Mouse (Mus musculus): ENCODE data around the gene Rexo4. TPM values are rescaled to one million over a fixed set of nuclear protein-coding genes. Genes with fewer than 3 reads are reported as not detected.
A peak's percentile ranks its signal among the peaks of the same experiment; 100 is the strongest.

Rexo4 gene
- polyA plus RNA-seq, 1 experiment from 2014 or later = 77.4 TPM

GRCm38 (mm10) chr2:26909387-26909784 is 54.8 kb downstream of the Rexo4 start:
- Histone ChIP-seq H3K4me3 (ENCODE audit: inconsistent target) (peak overlapping the region; percentile 84), H3K79me2 (ENCODE audit: inconsistent target) (peaks cover 95% of the 10 kb centered on the region), H3K27ac (peak overlapping the region; percentile 60), H3K36me3 (ENCODE audit: inconsistent target) (peaks cover 36% of the 10 kb centered on the region; the same call in 1 of the 2 replicates)

- peaks cover 34% of the 10 kb centered on the region; the same call in 1 of the 2 replicates for H3K36me3 ChIP-seq (ENCODE audit: inconsistent target)
- WGBS (ENCODE audit: missing documents) = 83% methylated on average over 17 of the region's 18 CpGs
- H3K79me2 ChIP-seq (ENCODE audit: inconsistent target) = peaks cover 95% of the 10 kb centered on the region
- H3K27ac ChIP-seq = no peak overlapping the region
- H3K4me3 ChIP-seq (ENCODE audit: inconsistent target) = peak overlapping the region; percentile 84
Observed at GRCm38 (mm10) chr2:26908710-26909386, 55.3 kb downstream of the Rexo4 start.

- no peak overlapping the region for H3K27ac ChIP-seq
- H3K4me3 ChIP-seq (ENCODE audit: inconsistent target) = no peak overlapping the region
- H3K36me3 ChIP-seq (ENCODE audit: inconsistent target) = peaks cover 19% of the 10 kb centered on the region; the same call in 1 of the 2 replicates
- H3K79me2 ChIP-seq (ENCODE audit: inconsistent target) = peaks cover 93% of the 10 kb centered on the region
- whole genome bisulfite sequencing (ENCODE audit: missing documents) = 32% methylated on average over 4 of the region's 4 CpGs
Observed at GRCm38 (mm10) chr2:26907109-26907508, 57.1 kb downstream of the Rexo4 start.

GRCm38 (mm10) chr2:26906431-26906830 is 57.8 kb downstream of the Rexo4 start:
- no peak overlapping the region for H3K4me3 ChIP-seq (ENCODE audit: inconsistent target)
- no peak overlapping the region for H3K27ac ChIP-seq
- H3K79me2 ChIP-seq (ENCODE audit: inconsistent target) = peaks cover 93% of the 10 kb centered on the region
- peaks cover 19% of the 10 kb centered on the region; the same call in 1 of the 2 replicates for H3K36me3 ChIP-seq (ENCODE audit: inconsistent target)
- WGBS (ENCODE audit: missing documents) = 98% methylated on average over 3 of the region's 3 CpGs

- 89% methylated on average over 2 of the region's 2 CpGs for whole genome bisulfite sequencing (ENCODE audit: missing documents)
- Histone ChIP-seq H3K36me3 (ENCODE audit: inconsistent target) (peaks cover 19% of the 10 kb centered on the region; the same call in 1 of the 2 replicates), H3K4me3 (ENCODE audit: inconsistent target) (no peak overlapping the region), H3K79me2 (ENCODE audit: inconsistent target) (peaks cover 93% of the 10 kb centered on the region), H3K27ac (no peak overlapping the region)
Observed at GRCm38 (mm10) chr2:26905936-26906335, 58.2 kb downstream of the Rexo4 start.

Other genes starting within 250 kb of the Rexo4 start
- gene Abo, start 99.4 kb downstream of the Rexo4 start, polyA plus RNA-seq (2018) = not detected in 3 replicates
- gene Surf6, start 61.5 kb downstream of the Rexo4 start, polyA plus RNA-seq (2018) = 16.4 to 25.2 TPM (median 21.2 TPM) in 3 replicates
- 14.4 to 39.2 TPM (median 31.3 TPM) in 3 replicates for gene Med22, start 53.7 kb downstream of the Rexo4 start, polyA plus RNA-seq (2018)
- gene Rpl7a, start 53.6 kb downstream of the Rexo4 start, polyA plus RNA-seq (2018) = 1,034 to 1,136 TPM (median 1,099 TPM) in 3 replicates
- gene Surf2, start 48.0 kb downstream of the Rexo4 start, polyA plus RNA-seq (2018) = 25.6 to 50.5 TPM (median 36.1 TPM) in 3 replicates
- gene Surf1, start 47.9 kb downstream of the Rexo4 start, polyA plus RNA-seq (2018) = 55.2 to 73.5 TPM (median 59.6 TPM) in 3 replicates
- gene Surf4, start 30.5 kb downstream of the Rexo4 start, polyA plus RNA-seq (2018) = 126 to 164 TPM (median 160 TPM) in 3 replicates
- gene Stkld1, start 30.3 kb downstream of the Rexo4 start, polyA plus RNA-seq (2018) = 0.30 to 0.79 TPM (median 0.44 TPM) in 3 replicates
- gene Adamts13, start 9.0 kb upstream of the Rexo4 start, polyA plus RNA-seq (2018) = not detected in 3 replicates
- 10.7 to 20.4 TPM (median 18.3 TPM) in 3 replicates for gene Cacfd1, start 45.5 kb upstream of the Rexo4 start, polyA plus RNA-seq (2018)
- 2.9 to 43.2 TPM (median 3.8 TPM) in 3 replicates for gene Slc2a6, start 63.6 kb upstream of the Rexo4 start, polyA plus RNA-seq (2018)
- gene Mymk, start 107.8 kb upstream of the Rexo4 start, polyA plus RNA-seq (2018) = not detected in 3 replicates
- not detected in 3 replicates for gene Adamtsl2, start 115.0 kb upstream of the Rexo4 start, polyA plus RNA-seq (2018)
- gene Fam163b, start 178.1 kb upstream of the Rexo4 start, polyA plus RNA-seq (2018) = not detected in 3 replicates
- gene Dbh, start 200.8 kb upstream of the Rexo4 start, polyA plus RNA-seq (2018) = not detected in 3 replicates